Mouse (Mus musculus): ENCODE results near the gene Dhdds. TPM values are rescaled to one million over a fixed set of nuclear protein-coding genes. Genes with fewer than 3 reads are reported as not detected.

The Dhdds gene
- polyA plus RNA-seq, 1 experiment from 2014 or later, result 23.1 TPM

DNA sequence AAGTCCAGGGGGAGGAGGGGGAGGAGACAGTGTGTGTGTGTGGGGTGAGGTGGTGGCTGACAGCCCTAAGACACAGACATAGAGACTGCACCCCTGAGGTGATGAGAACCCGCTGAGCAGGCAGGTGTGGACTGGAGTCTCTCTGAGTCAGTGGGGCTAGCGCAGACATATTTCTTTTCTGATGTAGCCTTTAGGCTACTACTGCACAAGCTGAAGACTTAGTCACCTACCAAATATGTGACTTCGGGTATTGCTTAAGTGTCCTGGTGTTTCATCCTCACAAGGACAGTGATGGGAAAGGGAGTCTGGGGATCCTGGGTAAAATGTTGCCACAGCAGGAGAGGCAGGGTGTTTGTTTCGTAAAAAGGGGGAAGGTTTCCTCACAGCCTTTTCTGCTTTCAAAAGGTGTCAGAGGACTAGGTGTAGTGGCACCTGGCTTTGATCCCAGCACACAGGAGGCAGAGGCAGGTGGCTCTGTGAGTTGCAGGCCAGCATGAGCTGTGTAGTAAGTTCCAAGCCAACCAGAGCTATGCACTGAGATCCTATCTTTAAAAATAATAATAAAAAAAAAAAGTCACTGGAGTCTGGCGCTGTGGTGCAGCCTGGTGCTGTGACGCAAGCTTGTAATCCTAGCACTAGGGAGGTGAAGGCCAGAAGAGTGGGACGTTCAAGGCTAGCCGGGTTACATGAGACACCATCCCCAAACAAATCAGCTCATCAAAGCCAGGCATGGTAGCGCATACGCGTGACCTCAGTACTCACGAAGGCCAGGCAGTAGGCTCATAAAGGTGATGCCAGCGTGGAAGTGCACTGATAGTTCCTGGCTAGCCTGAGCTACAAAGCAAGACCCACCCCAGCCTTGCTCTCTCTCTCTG lies 60.1 kb downstream of the Dhdds start:
- Histone ChIP-seq H3K4me2 (replicated peaks; ENCODE audit: low read depth) (no peak overlapping the region), H3K27ac (replicated peaks) (no peak overlapping the region), H3K36me3 (ENCODE audit: control insufficient read depth, insufficient read depth, low read length) (no peaks in the 10 kb centered on the region), H3K9me3 (ENCODE audit: control insufficient read depth, low read length) (no peaks in the 10 kb centered on the region), H3K4me1 (replicated peaks; ENCODE audit: control insufficient read depth, insufficient read depth) (no peaks in the 10 kb centered on the region), H3K4me3 (ENCODE audit: low read depth, low read length) (no peak overlapping the region), H3K27me3 (ENCODE audit: control insufficient read depth, insufficient read depth, low read length) (no peaks in the 10 kb centered on the region), H3K9ac (ENCODE audit: low read length) (no peak overlapping the region)
- 80% methylated on average over 13 of the region's 13 CpGs for WGBS
- ATAC-seq (ENCODE audit: low FRiP score, low TSS enrichment), result no peak
- TF ChIP-seq CTCF (IDR thresholded peaks at IDR 0.05; ENCODE audit: low read depth) (no peak), EP300 (optimal IDR thresholded peaks at IDR 0.05) (no peak)
- no peak for DNase-seq (ENCODE audit: low spot score)

GRCm38 (mm10) chr4:133938077-133938476 lies 62.6 kb downstream of the Dhdds start:
- Histone ChIP-seq H3K9ac (ENCODE audit: low read length) (no peak overlapping the region), H3K27me3 (ENCODE audit: control insufficient read depth, insufficient read depth, low read length) (no peaks in the 10 kb centered on the region), H3K36me3 (ENCODE audit: control insufficient read depth, insufficient read depth, low read length) (no peaks in the 10 kb centered on the region), H3K4me1 (replicated peaks; ENCODE audit: control insufficient read depth, insufficient read depth) (no peaks in the 10 kb centered on the region), H3K4me3 (ENCODE audit: low read depth, low read length) (no peak overlapping the region), H3K27ac (replicated peaks) (no peak overlapping the region), H3K4me2 (replicated peaks; ENCODE audit: low read depth) (no peak overlapping the region), H3K9me3 (ENCODE audit: control insufficient read depth, low read length) (no peaks in the 10 kb centered on the region)
- WGBS, result 56% methylated on average over 2 of the region's 2 CpGs
- no peak for ATAC-seq (ENCODE audit: low FRiP score, low TSS enrichment)
- TF ChIP-seq EP300 (optimal IDR thresholded peaks at IDR 0.05), result no peak
- no peak for TF ChIP-seq CTCF (IDR thresholded peaks at IDR 0.05; ENCODE audit: low read depth)
- DNase-seq (ENCODE audit: low spot score), result no peak

- no peaks in the 10 kb centered on the region for H3K27me3 ChIP-seq (ENCODE audit: control insufficient read depth, insufficient read depth, low read length)
- 82% methylated on average over 3 of the region's 3 CpGs for WGBS
- H3K9ac ChIP-seq (ENCODE audit: low read length), result no peak overlapping the region
- TF ChIP-seq CTCF (IDR thresholded peaks at IDR 0.05; ENCODE audit: low read depth), result no peak
- TF ChIP-seq EP300 (optimal IDR thresholded peaks at IDR 0.05), result no peak
- ATAC-seq (ENCODE audit: low FRiP score, low TSS enrichment), result 0 out of 2 replicates have a peak, but pooled peaks have one; percentile 6
- H3K4me1 ChIP-seq (replicated peaks; ENCODE audit: control insufficient read depth, insufficient read depth), result no peaks in the 10 kb centered on the region
- no peaks in the 10 kb centered on the region for H3K9me3 ChIP-seq (ENCODE audit: control insufficient read depth, low read length)
- H3K4me2 ChIP-seq (replicated peaks; ENCODE audit: low read depth), result no peak overlapping the region
- DNase-seq (ENCODE audit: low spot score), result no peak
- no peak overlapping the region for H3K4me3 ChIP-seq (ENCODE audit: low read depth, low read length)
- H3K36me3 ChIP-seq (ENCODE audit: control insufficient read depth, insufficient read depth, low read length), result no peaks in the 10 kb centered on the region
- H3K27ac ChIP-seq (replicated peaks), result no peak overlapping the region
Observed at GRCm38 (mm10) chr4:133931785-133932184, 68.9 kb downstream of the Dhdds start.

DNA sequence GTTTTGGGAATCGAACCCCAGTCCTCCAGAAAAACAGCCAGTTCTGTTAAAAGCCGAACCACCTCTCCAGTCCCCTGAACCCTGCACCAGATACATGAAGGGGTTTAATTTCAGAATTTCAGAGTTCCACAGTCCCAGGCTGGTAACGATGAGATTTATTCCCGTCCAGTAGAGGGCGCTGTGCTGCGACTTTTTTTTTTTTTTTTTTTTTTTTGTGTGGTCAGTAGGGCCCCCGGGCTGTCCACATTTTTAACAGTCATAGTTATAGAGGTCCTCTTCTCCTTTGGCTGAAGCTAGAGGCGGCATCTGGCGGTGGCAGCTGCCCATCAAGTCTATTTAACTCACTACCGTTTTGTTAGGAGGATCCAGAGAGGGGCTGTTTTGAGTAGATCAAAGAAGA lies 69.4 kb downstream of the Dhdds start:
- H3K36me3 ChIP-seq (ENCODE audit: control insufficient read depth, insufficient read depth, low read length), result no peaks in the 10 kb centered on the region
- H3K9ac ChIP-seq (ENCODE audit: low read length), result no peak overlapping the region
- TF ChIP-seq CTCF (IDR thresholded peaks at IDR 0.05; ENCODE audit: low read depth) (peak; percentile 75), EP300 (optimal IDR thresholded peaks at IDR 0.05) (no peak)
- no peak overlapping the region for H3K4me2 ChIP-seq (replicated peaks; ENCODE audit: low read depth)
- H3K4me1 ChIP-seq (replicated peaks; ENCODE audit: control insufficient read depth, insufficient read depth), result no peaks in the 10 kb centered on the region
- H3K9me3 ChIP-seq (ENCODE audit: control insufficient read depth, low read length), result no peaks in the 10 kb centered on the region
- ATAC-seq (ENCODE audit: low FRiP score, low TSS enrichment), result 0 out of 2 replicates have a peak, but pooled peaks have one; percentile 15
- H3K27me3 ChIP-seq (ENCODE audit: control insufficient read depth, insufficient read depth, low read length), result no peaks in the 10 kb centered on the region
- H3K27ac ChIP-seq (replicated peaks), result no peak overlapping the region
- no peak overlapping the region for H3K4me3 ChIP-seq (ENCODE audit: low read depth, low read length)
- WGBS, result 18% methylated on average over 10 of the region's 10 CpGs
- no peak for DNase-seq (ENCODE audit: low spot score)

GRCm38 (mm10) chr4:133929278-133929670 lies 71.4 kb downstream of the Dhdds start:
- 8% methylated on average over 7 of the region's 7 CpGs for WGBS
- no peak overlapping the region for H3K4me3 ChIP-seq (ENCODE audit: low read depth, low read length)
- H3K27me3 ChIP-seq (ENCODE audit: control insufficient read depth, insufficient read depth, low read length), result no peaks in the 10 kb centered on the region
- TF ChIP-seq CTCF (IDR thresholded peaks at IDR 0.05; ENCODE audit: low read depth) (no peak), EP300 (optimal IDR thresholded peaks at IDR 0.05) (no peak)
- DNase-seq (ENCODE audit: low spot score) (peak; percentile 30), ATAC-seq (ENCODE audit: low FRiP score, low TSS enrichment) (no peak)
- H3K4me2 ChIP-seq (replicated peaks; ENCODE audit: low read depth), result no peak overlapping the region
- no peak overlapping the region for H3K9ac ChIP-seq (ENCODE audit: low read length)
- no peaks in the 10 kb centered on the region for H3K9me3 ChIP-seq (ENCODE audit: control insufficient read depth, low read length)
- H3K4me1 ChIP-seq (replicated peaks; ENCODE audit: control insufficient read depth, insufficient read depth), result no peaks in the 10 kb centered on the region
- H3K36me3 ChIP-seq (ENCODE audit: control insufficient read depth, insufficient read depth, low read length), result no peaks in the 10 kb centered on the region
- H3K27ac ChIP-seq (replicated peaks), result no peak overlapping the region

GRCm38 (mm10) chr4:133928576-133929277 lies 72.0 kb downstream of the Dhdds start:
- no peak for ATAC-seq (ENCODE audit: low FRiP score, low TSS enrichment)
- H3K4me3 ChIP-seq (ENCODE audit: low read depth, low read length), result no peak overlapping the region
- no peak overlapping the region for H3K9ac ChIP-seq (ENCODE audit: low read length)
- H3K4me1 ChIP-seq (replicated peaks; ENCODE audit: control insufficient read depth, insufficient read depth), result no peaks in the 10 kb centered on the region
- TF ChIP-seq EP300 (optimal IDR thresholded peaks at IDR 0.05) (no peak), CTCF (IDR thresholded peaks at IDR 0.05; ENCODE audit: low read depth) (no peak)
- H3K27ac ChIP-seq (replicated peaks), result no peak overlapping the region
- no peaks in the 10 kb centered on the region for H3K27me3 ChIP-seq (ENCODE audit: control insufficient read depth, insufficient read depth, low read length)
- WGBS, result 37% methylated on average over 15 of the region's 15 CpGs
- no peak overlapping the region for H3K4me2 ChIP-seq (replicated peaks; ENCODE audit: low read depth)
- DNase-seq (ENCODE audit: low spot score), result no peak
- no peaks in the 10 kb centered on the region for H3K9me3 ChIP-seq (ENCODE audit: control insufficient read depth, low read length)
- H3K36me3 ChIP-seq (ENCODE audit: control insufficient read depth, insufficient read depth, low read length), result no peaks in the 10 kb centered on the region

Data from stomach, postnatal 0 days (tissue).